Mouse (Mus musculus) limb, embryonic 13.5 days (tissue): ENCODE data around the gene Dapk3. TPM values are rescaled to one million over a fixed set of nuclear protein-coding genes. Genes with fewer than 3 reads are reported as not detected.

Source experiments
- ATAC-seq: fragments of 200-750 bp; cut with Nextera tagmentation; 2 replicates; pipeline ENCODE4 v1.8.0; 2017; ENCODE audit warnings: low read depth, moderate number of reproducible peaks, moderate TSS enrichment; ENCODE audit not compliant: low FRiP score
- H3K27ac ChIP-seq: fragments of 300-500 bp; sonication (generic); 2 replicates; pipeline ENCODE4 v1.5.1; 2015; ENCODE audit warnings: inconsistent platforms, mild to moderate bottlenecking, moderate library complexity
- H3K27me3 ChIP-seq: fragments of 300-500 bp; sonication (generic); 2 replicates; pipeline ENCODE4 v1.6.1; 2015; ENCODE audit warnings: mild to moderate bottlenecking, inconsistent platforms
- H3K36me3 ChIP-seq: fragments of 300-500 bp; sonication (generic); 2 replicates; pipeline ENCODE4 v1.6.1; 2015; ENCODE audit warnings: inconsistent platforms, mild to moderate bottlenecking, moderate library complexity
- H3K4me1 ChIP-seq: fragments of 300-500 bp; sonication (generic); 2 replicates; pipeline ENCODE4 v1.6.1; 2015; ENCODE audit warnings: inconsistent platforms
- H3K4me2 ChIP-seq: fragments of 300-500 bp; sonication (generic); replicated peaks from 2 replicates; pipeline ENCODE4 v1.6.1; 2015; ENCODE audit warnings: inconsistent platforms, mild to moderate bottlenecking, moderate library complexity
- H3K4me3 ChIP-seq: fragments of 300-500 bp; sonication (generic); 2 replicates; pipeline ENCODE4 v1.5.1; 2015; ENCODE audit warnings: moderate library complexity, mild to moderate bottlenecking, inconsistent platforms
- H3K9ac ChIP-seq: fragments of 300-500 bp; sonication (generic); 2 replicates; pipeline ENCODE4 v1.6.1; 2015; ENCODE audit warnings: mild to moderate bottlenecking, inconsistent platforms
- H3K9me3 ChIP-seq: fragments of 300-500 bp; sonication (generic); 2 replicates; pipeline ENCODE4 v1.6.1; 2016; ENCODE audit warnings: inconsistent platforms
- WGBS: fragments of 180-500 bp; shearing (Covaris S2); methylation state at CpG from one replicate; pipeline ENCODE4 v1.1.7; 2015; 5-methylcytosine and 5-hydroxymethylcytosine counted together
- polyA plus RNA-seq: library from polyadenylated mRNA; unstranded; fragments of >200 nt; fragmentation: Nextera tagmentation; extraction: Ambion mirVana; gene quantifications from 2 replicates; pipeline ENCODE4 v1.2.1, GENCODE M21; 2015

Gene Dapk3
- polyA plus RNA-seq: 53.4 and 53.7 TPM in 2 replicates

- ATAC-seq: peak; percentile 95
- H3K27me3 ChIP-seq: no peaks in the 10 kb centered on the region
- peak within 1 kb of the TSS; percentile 76 for H3K9ac ChIP-seq
- H3K9me3 ChIP-seq: no peaks in the 10 kb centered on the region
- H3K36me3 ChIP-seq: peaks cover 82% of the 10 kb centered on the region
- H3K4me1 ChIP-seq: peaks cover 61% of the 10 kb centered on the region
- H3K27ac ChIP-seq: peak within 1 kb of the TSS; percentile 66; the same call in 1 of the 2 replicates
- 3% methylated on average over 53 of the region's 53 CpGs for WGBS
- H3K4me2 ChIP-seq: peak within 1 kb of the TSS; percentile 74
- H3K4me3 ChIP-seq: peak within 1 kb of the TSS; percentile 70
These were observed at the start of gene Dapk3 for GRCm38 (mm10) chr10:81182336-81183333. TSS of gene Dapk3 (plus strand) at chr10:81183005.

- no peak for ATAC-seq
- Histone ChIP-seq H3K27ac (no peak overlapping the region), H3K9me3 (no peaks in the 10 kb centered on the region), H3K4me3 (peak overlapping the region; percentile 11; the same call in 1 of the 2 replicates), H3K27me3 (peaks cover 33% of the 10 kb centered on the region), H3K4me2 (peak overlapping the region; percentile 27), H3K4me1 (peaks cover 38% of the 10 kb centered on the region), H3K36me3 (0 out of 2 replicates have a peak, but pooled peaks cover 2% of the 10 kb centered on the region), H3K9ac (peak overlapping the region; percentile 13; the same call in 1 of the 2 replicates)
- 2% methylated on average over 16 of the region's 16 CpGs for WGBS
These were observed 48.6 kb upstream of the Dapk3 start for GRCm38 (mm10) chr10:81134181-81134587.

GRCm38 (mm10) chr10:81134966-81135681 is 47.7 kb upstream of the Dapk3 start, which contains the start of gene Zbtb7a:
TSS of gene Zbtb7a (plus strand) at chr10:81135220.
- under 1% methylated on average over 40 of the region's 41 CpGs for WGBS
- peak within 1 kb of the TSS; percentile 95 for H3K9ac ChIP-seq
- peak within 1 kb of the TSS; percentile 87 for H3K4me3 ChIP-seq
- peaks cover 33% of the 10 kb centered on the region for H3K27me3 ChIP-seq
- no peaks in the 10 kb centered on the region for H3K9me3 ChIP-seq
- ATAC-seq: no peak
- H3K27ac ChIP-seq: peak within 1 kb of the TSS; percentile 99
- peak within 1 kb of the TSS; percentile 97 for H3K4me2 ChIP-seq
- peaks cover 41% of the 10 kb centered on the region for H3K4me1 ChIP-seq
- 0 out of 2 replicates have a peak, but pooled peaks cover 9% of the 10 kb centered on the region for H3K36me3 ChIP-seq

- Histone ChIP-seq H3K27ac (peak overlapping the region; percentile 99), H3K4me3 (peak overlapping the region; percentile 87), H3K4me2 (peak overlapping the region; percentile 97), H3K9ac (peak overlapping the region; percentile 95), H3K9me3 (no peaks in the 10 kb centered on the region), H3K27me3 (peaks cover 33% of the 10 kb centered on the region), H3K4me1 (peaks cover 50% of the 10 kb centered on the region), H3K36me3 (0 out of 2 replicates have a peak, but pooled peaks cover 11% of the 10 kb centered on the region)
- under 1% methylated on average over 83 of the region's 86 CpGs for WGBS
- peak; percentile 6; the same call in 1 of the 2 replicates for ATAC-seq
These were observed 46.7 kb upstream of the Dapk3 start for GRCm38 (mm10) chr10:81135831-81136705.

- peaks cover 57% of the 10 kb centered on the region for H3K4me1 ChIP-seq
- 1% methylated on average over 47 of the region's 50 CpGs for WGBS
These were observed 46.0 kb upstream of the Dapk3 start for GRCm38 (mm10) chr10:81136706-81137231.

GRCm38 (mm10) chr10:81137252-81138130 is 45.3 kb upstream of the Dapk3 start:
- Histone ChIP-seq H3K27ac (peak overlapping the region; percentile 85), H3K9ac (peak overlapping the region; percentile 93), H3K4me2 (peak overlapping the region; percentile 98), H3K4me3 (peak overlapping the region; percentile 87), H3K4me1 (peaks cover 64% of the 10 kb centered on the region), H3K27me3 (peaks cover 33% of the 10 kb centered on the region), H3K9me3 (no peaks in the 10 kb centered on the region), H3K36me3 (peaks cover 15% of the 10 kb centered on the region; the same call in 1 of the 2 replicates)
- peak; percentile 93 for ATAC-seq
- WGBS: under 1% methylated on average over 67 of the region's 89 CpGs

More at GRCm38 (mm10) chr10:81136706-81137231, 46.0 kb upstream of the Dapk3 start:
- Histone ChIP-seq H3K4me3 (peak overlapping the region; percentile 87), H3K4me2 (peak overlapping the region; percentile 97), H3K36me3 (peaks cover 13% of the 10 kb centered on the region; the same call in 1 of the 2 replicates), H3K27ac (peak overlapping the region; percentile 99), H3K9ac (peak overlapping the region; percentile 95), H3K27me3 (peaks cover 33% of the 10 kb centered on the region), H3K9me3 (no peaks in the 10 kb centered on the region)
- ATAC-seq: peak; percentile 60

GRCm38 (mm10) chr10:81138131-81138782 is 44.5 kb upstream of the Dapk3 start:
- Histone ChIP-seq H3K4me1 (peaks cover 69% of the 10 kb centered on the region), H3K4me3 (peak overlapping the region; percentile 87), H3K9me3 (no peaks in the 10 kb centered on the region), H3K4me2 (peak overlapping the region; percentile 98), H3K27ac (peak overlapping the region; percentile 85), H3K36me3 (peaks cover 16% of the 10 kb centered on the region), H3K27me3 (peaks cover 27% of the 10 kb centered on the region), H3K9ac (peak overlapping the region; percentile 93)
- WGBS: 2% methylated on average over 18 of the region's 24 CpGs
- ATAC-seq: no peak

- Histone ChIP-seq H3K4me3 (peak overlapping the region; percentile 87), H3K9me3 (no peaks in the 10 kb centered on the region), H3K27me3 (peaks cover 20% of the 10 kb centered on the region), H3K9ac (peak overlapping the region; percentile 93), H3K27ac (peak overlapping the region; percentile 28; the same call in 1 of the 2 replicates), H3K36me3 (peaks cover 23% of the 10 kb centered on the region), H3K4me2 (peak overlapping the region; percentile 98), H3K4me1 (peaks cover 66% of the 10 kb centered on the region)
- WGBS: 58% methylated on average over 11 of the region's 11 CpGs
- ATAC-seq: no peak
These were observed 43.8 kb upstream of the Dapk3 start for GRCm38 (mm10) chr10:81138821-81139528.

GRCm38 (mm10) chr10:81139529-81139846 is 43.3 kb upstream of the Dapk3 start:
- Histone ChIP-seq H3K9me3 (no peaks in the 10 kb centered on the region), H3K27me3 (peaks cover 14% of the 10 kb centered on the region), H3K9ac (peak overlapping the region; percentile 93), H3K36me3 (peaks cover 28% of the 10 kb centered on the region), H3K27ac (no peak overlapping the region), H3K4me1 (peaks cover 62% of the 10 kb centered on the region), H3K4me2 (peak overlapping the region; percentile 98), H3K4me3 (peak overlapping the region; percentile 87)
- no peak for ATAC-seq
- 77% methylated on average over 4 of the region's 4 CpGs for WGBS
